15 mouse cellular contexts compared by ENCODE assay signal in the genomic region with DNA sequence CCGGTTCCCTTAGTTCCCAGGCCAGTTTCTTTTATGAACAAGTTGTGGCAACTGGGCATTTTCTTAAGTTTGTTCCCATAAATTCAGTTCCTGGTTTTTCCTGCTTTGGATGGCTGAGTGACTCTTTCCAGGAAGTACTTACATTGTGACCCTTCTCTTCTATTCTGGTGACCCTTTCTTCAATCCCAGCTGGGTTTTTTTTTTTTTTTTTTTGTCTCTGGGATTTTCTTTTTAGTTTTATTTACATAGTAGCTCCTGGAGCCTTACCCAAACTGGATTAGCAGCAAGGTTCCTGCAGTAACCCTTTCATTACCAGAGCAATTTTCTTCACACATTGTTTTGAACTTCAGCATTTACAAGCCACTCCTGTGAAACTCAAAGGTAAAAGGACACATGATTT.
"Had no signal": no experiment of that assay in that cellular context is flagged by ENCODE, and none has a peak within 500 bp of the region (broad histone marks: within the 10 kb centered on the region; RNA-seq: fewer than 3 reads in every experiment).

No protein-coding gene starts in this region.

- ATAC-seq: hindbrain, embryonic 16.5 days; inflammation-experienced regulatory T-cells, adult 6 months; midbrain, embryonic 15.5 days had no signal

- H3K4me2 ChIP-seq: midbrain, embryonic 11.5 days; midbrain, embryonic 15.5 days; neural tube, embryonic 12.5 days had no signal

- H3K9ac ChIP-seq: midbrain, embryonic 15.5 days; neural tube, embryonic 12.5 days had no signal

- H3K9me3 ChIP-seq: limb, embryonic 10.5 days; megakaryocyte, embryonic 14.5 days; midbrain, embryonic 15.5 days; neural tube, embryonic 12.5 days had no signal

- DNase-seq: kidney, adult 18-20 months; kidney, postnatal 25 days; lung, adult 2 months; right cerebral cortex, postnatal 4 days; spleen, adult 18-20 months; thymus, postnatal 14 days had no signal

- H3K4me3 ChIP-seq: left cerebral cortex, adult 2 months; limb, embryonic 10.5 days; megakaryocyte, embryonic 14.5 days; midbrain, embryonic 15.5 days; neural tube, embryonic 12.5 days had no signal

- H3K27ac ChIP-seq: left cerebral cortex, adult 2 months; limb, embryonic 10.5 days; macrophage; midbrain, embryonic 15.5 days; neural tube, embryonic 12.5 days had no signal

- H3K36me3 ChIP-seq: limb, embryonic 10.5 days; midbrain, embryonic 15.5 days; neural tube, embryonic 12.5 days had no signal

- H3K27me3 ChIP-seq: midbrain, embryonic 15.5 days; neural tube, embryonic 12.5 days had no signal
